In the genomic region with DNA sequence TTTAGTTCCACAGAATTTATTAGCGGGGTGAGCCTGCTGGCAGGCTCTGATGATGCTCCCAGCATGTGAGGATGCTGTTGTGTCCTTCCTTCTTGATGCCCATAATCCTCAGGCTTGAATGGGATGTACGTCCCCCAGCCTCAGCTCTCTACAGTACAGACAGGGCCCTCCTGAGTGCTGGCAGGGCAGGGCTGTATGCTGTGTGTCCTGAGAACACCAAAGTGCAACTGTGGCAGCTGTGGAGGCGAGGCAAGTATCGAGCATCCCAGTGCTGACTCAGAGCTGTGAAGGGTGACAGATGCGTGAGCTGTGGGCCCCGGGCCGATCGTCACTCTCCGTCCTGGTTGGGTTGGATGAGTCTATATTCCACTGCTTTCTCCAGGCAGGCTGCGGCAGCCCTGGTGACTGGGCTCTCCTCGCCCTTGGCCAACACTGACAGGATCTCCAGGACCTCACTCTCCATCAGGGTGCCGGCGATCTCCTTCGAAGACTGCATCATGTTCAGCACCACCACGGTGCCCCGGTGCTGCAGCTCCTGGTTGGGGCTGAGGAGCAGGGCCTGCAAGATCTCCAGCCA, we compare ENCODE assay signal across 11 mouse cellular contexts. TPM values are rescaled to one million over a fixed set of nuclear protein-coding genes. Genes with fewer than 3 reads are reported as not detected.
DNase-seq lines count a peak whose midpoint lies in the region; ATAC-seq and TF ChIP-seq lines count a peak whose summit lies in the region.
"Had no signal": no experiment of that assay in that cellular context is flagged by ENCODE, and none has a peak within 500 bp of the region (broad histone marks: within the 10 kb centered on the region; RNA-seq: fewer than 3 reads in every experiment).

No protein-coding gene starts in this region.

- 92% methylated on average over 16 of the region's 16 CpGs for WGBS in heart, embryonic 12.5 days
- WGBS in lung, postnatal 0 days = 95% methylated on average over 16 of the region's 16 CpGs
- 91% methylated on average over 16 of the region's 16 CpGs for WGBS in embryonic facial prominence, embryonic 15.5 days

- TF ChIP-seq CTCF in lung, postnatal 0 days (IDR thresholded peaks at IDR 0.05) = no peak

- intact Hi-C loops in heart, postnatal 36 days (cut with DNase I) = loop anchor here (2.0 kb wide), 1 partner anchor 57 kb away; a partner anchor contains a TSS

- TF ChIP-seq POLR2A in myocyte (IDR thresholded peaks at IDR 0.05; ENCODE audit: insufficient read length, low read depth) = no peak

- no peak overlapping the region for H3K9ac ChIP-seq in heart, embryonic 12.5 days
- H3K9ac ChIP-seq in lung, postnatal 0 days (replicated peaks; ENCODE audit: low read depth) = no peak overlapping the region
- H3K9ac ChIP-seq in embryonic facial prominence, embryonic 15.5 days = no peak overlapping the region
- H3K9ac ChIP-seq: neural tube, embryonic 12.5 days had no signal

- H3K27me3 ChIP-seq in heart, embryonic 12.5 days (replicated peaks) = no peaks in the 10 kb centered on the region
- no peaks in the 10 kb centered on the region for H3K27me3 ChIP-seq in lung, postnatal 0 days (replicated peaks; ENCODE audit: insufficient read depth, low read length)
- no peaks in the 10 kb centered on the region for H3K27me3 ChIP-seq in embryonic facial prominence, embryonic 15.5 days
- no peaks in the 10 kb centered on the region for H3K27me3 ChIP-seq in myocyte (ENCODE audit: control insufficient read depth, insufficient read depth, insufficient read length)
- H3K27me3 ChIP-seq: neural tube, embryonic 12.5 days had no signal

- H3K4me3 ChIP-seq in heart, embryonic 12.5 days = no peak overlapping the region
- H3K4me3 ChIP-seq in lung, postnatal 0 days (ENCODE audit: low read depth, low read length) = no peak overlapping the region; the same call in 1 of the 2 replicates
- no peak overlapping the region for H3K4me3 ChIP-seq in embryonic facial prominence, embryonic 15.5 days (replicated peaks)
- H3K4me3 ChIP-seq in myocyte = no peak overlapping the region
- H3K4me3 ChIP-seq: neural tube, embryonic 12.5 days had no signal

- H3K79me2 ChIP-seq in myocyte (ENCODE audit: control insufficient read depth, insufficient read depth) = peaks cover 12% of the 10 kb centered on the region

- 0 out of 2 replicates have a peak overlapping the region, but pooled peaks have one; percentile 10 for H3K27ac ChIP-seq in heart, embryonic 12.5 days (ENCODE audit: poor library complexity, severe bottlenecking)
- peak overlapping the region; percentile 62; the same call in 1 of the 2 replicates for H3K27ac ChIP-seq in lung, postnatal 0 days (ENCODE audit: low read length)
- peak overlapping the region; percentile 24 for H3K27ac ChIP-seq in embryonic facial prominence, embryonic 15.5 days (replicated peaks)
- H3K27ac ChIP-seq: neural tube, embryonic 12.5 days had no signal

- no peaks in the 10 kb centered on the region for H3K9me3 ChIP-seq in heart, embryonic 12.5 days (replicated peaks)
- H3K9me3 ChIP-seq in lung, postnatal 0 days (ENCODE audit: low read length) = no peaks in the 10 kb centered on the region
- H3K9me3 ChIP-seq in embryonic facial prominence, embryonic 15.5 days (replicated peaks) = no peaks in the 10 kb centered on the region
- H3K9me3 ChIP-seq: neural tube, embryonic 12.5 days had no signal

- peaks cover 65% of the 10 kb centered on the region for H3K36me3 ChIP-seq in heart, embryonic 12.5 days
- peaks cover 32% of the 10 kb centered on the region for H3K36me3 ChIP-seq in lung, postnatal 0 days (ENCODE audit: insufficient read depth, low read length)
- H3K36me3 ChIP-seq in embryonic facial prominence, embryonic 15.5 days = peaks cover 56% of the 10 kb centered on the region
- H3K36me3 ChIP-seq in myocyte (ENCODE audit: control insufficient read depth, insufficient read depth) = no peaks in the 10 kb centered on the region

- ATAC-seq in heart, embryonic 12.5 days (ENCODE audit: insufficient number of reproducible peaks, low FRiP score) = no peak
- no peak for ATAC-seq in lung, postnatal 0 days
- no peak for ATAC-seq in embryonic facial prominence, embryonic 15.5 days (ENCODE audit: insufficient number of reproducible peaks, low FRiP score, low TSS enrichment, low read depth)

- TF ChIP-seq EP300 in lung, postnatal 0 days (IDR thresholded peaks at IDR 0.05) = no peak

- H3K4me1 ChIP-seq in heart, embryonic 12.5 days (replicated peaks) = peaks cover 14% of the 10 kb centered on the region
- H3K4me1 ChIP-seq in lung, postnatal 0 days (ENCODE audit: insufficient read depth, low read depth, low read length) = peaks cover 8% of the 10 kb centered on the region; the same call in 1 of the 2 replicates
- H3K4me1 ChIP-seq in embryonic facial prominence, embryonic 15.5 days = peaks cover 24% of the 10 kb centered on the region

- no peak overlapping the region for H3K4me2 ChIP-seq in heart, embryonic 12.5 days
- no peak overlapping the region for H3K4me2 ChIP-seq in lung, postnatal 0 days (replicated peaks; ENCODE audit: low read depth, low read length)
- no peak overlapping the region for H3K4me2 ChIP-seq in embryonic facial prominence, embryonic 15.5 days (replicated peaks)
- no peak overlapping the region for H3K4me2 ChIP-seq in myocyte (ENCODE audit: low read depth)

- H3ac ChIP-seq in myocyte (ENCODE audit: control insufficient read depth, insufficient read length) = no peak overlapping the region

- no peak for DNase-seq in heart, postnatal 36 days
- no peak for DNase-seq in lung, postnatal 0 days (ENCODE audit: low spot score)
- DNase-seq in lung, postnatal 36 days = no peak
- DNase-seq in urinary bladder, postnatal 14 days (ENCODE audit: low spot score) = no peak
- no peak for DNase-seq in embryo, embryonic 10.5 days (ENCODE audit: low spot score)
- DNase-seq: gastrocnemius, postnatal 36 days; kidney, postnatal 25 days had no signal

TF ChIP-seq in myocyte, 11 proteins besides CTCF, POLR2A, EP300 and RAD21:
- TF ChIP-seq TCF3 (IDR thresholded peaks at IDR 0.05; ENCODE audit: insufficient read length, low read depth) (no peak), MYOD1 (IDR thresholded peaks at IDR 0.05; ENCODE audit: control insufficient read depth in 1 of 3, insufficient read length in 2 of 3, low read depth in 2 of 3) (peak in 1 of 3 experiments; percentile 70), REST (IDR thresholded peaks at IDR 0.05; ENCODE audit: insufficient read depth, insufficient read length) (no peak), TCF12 (IDR thresholded peaks at IDR 0.05; ENCODE audit: insufficient read depth, poor library complexity, severe bottlenecking) (no peak), POLR2AphosphoS2 (IDR thresholded peaks at IDR 0.05; ENCODE audit: insufficient read length, low read depth) (peak; percentile 14), USF1 (IDR thresholded peaks at IDR 0.05; ENCODE audit: low read depth) (no peak), SRF (IDR thresholded peaks at IDR 0.05; ENCODE audit: control insufficient read depth, insufficient read length, low read depth) (no peak), MYOG (IDR thresholded peaks at IDR 0.05; ENCODE audit: control insufficient read depth in 1 of 3, insufficient read depth in 1 of 3, insufficient read length in 2 of 3, low read depth in 2 of 3) (peak in 1 of 3 experiments; percentile 30), E2F4 (IDR thresholded peaks at IDR 0.05; ENCODE audit: insufficient read depth) (no peak), MAX (IDR thresholded peaks at IDR 0.05; ENCODE audit: low read depth) (no peak), CEBPB (IDR thresholded peaks at IDR 0.05; ENCODE audit: insufficient read depth, poor library complexity, severe bottlenecking) (no peak)

RNA-seq across cellular contexts. Expression of a gene that starts 1.1 kb away (rescaled TPM):
- 6.1 and 8.9 TPM in 2 replicates for polyA plus RNA-seq in heart, embryonic 12.5 days (2016; fragmentation: Nextera tagmentation; extraction: Ambion mirVana)
- total RNA-seq in heart, postnatal 36 days (2021) = 1 to 10 TPM; 3.8 to 7.0 TPM
- 3.4 and 3.8 TPM in 2 replicates for polyA plus RNA-seq in lung, postnatal 0 days (2015; fragmentation: Nextera tagmentation; extraction: Ambion mirVana)
- polyA plus RNA-seq in embryonic facial prominence, embryonic 15.5 days (2015; fragmentation: Nextera tagmentation; extraction: Ambion mirVana) = 10.4 and 10.8 TPM in 2 replicates
- 8.4 TPM for polyA plus RNA-seq in myocyte (2012; fragmentation: generic; extraction: Trizol)

RNA-seq across cellular contexts. Expression of a gene that starts 15.4 kb away (rescaled TPM):
- 20.5 and 21.0 TPM in 2 replicates for polyA plus RNA-seq in heart, embryonic 12.5 days (2016; fragmentation: Nextera tagmentation; extraction: Ambion mirVana)
- total RNA-seq in heart, postnatal 36 days (2021) = 10 to 100 TPM; 15.5 to 16.9 TPM
- 30.3 and 32.9 TPM in 2 replicates for polyA plus RNA-seq in lung, postnatal 0 days (2015; fragmentation: Nextera tagmentation; extraction: Ambion mirVana)
- 55.6 and 57.7 TPM in 2 replicates for polyA plus RNA-seq in embryonic facial prominence, embryonic 15.5 days (2015; fragmentation: Nextera tagmentation; extraction: Ambion mirVana)
- 38.4 TPM for polyA plus RNA-seq in myocyte (2012; fragmentation: generic; extraction: Trizol)

RNA-seq across cellular contexts. Expression of a gene that starts 17.5 kb away (rescaled TPM):
- 14.4 and 15.8 TPM in 2 replicates for polyA plus RNA-seq in heart, embryonic 12.5 days (2016; fragmentation: Nextera tagmentation; extraction: Ambion mirVana)
- total RNA-seq in heart, postnatal 36 days (2021) = 10 to 100 TPM; 36.1 to 36.4 TPM
- polyA plus RNA-seq in lung, postnatal 0 days (2015; fragmentation: Nextera tagmentation; extraction: Ambion mirVana) = 8.5 and 9.2 TPM in 2 replicates
- polyA plus RNA-seq in embryonic facial prominence, embryonic 15.5 days (2015; fragmentation: Nextera tagmentation; extraction: Ambion mirVana) = 22.9 and 25.4 TPM in 2 replicates
- polyA plus RNA-seq in myocyte (2012; fragmentation: generic; extraction: Trizol) = 83.3 TPM

RNA-seq across cellular contexts. Expression of a gene that starts 31.1 kb away (rescaled TPM):
- 137 and 152 TPM in 2 replicates for polyA plus RNA-seq in heart, embryonic 12.5 days (2016; fragmentation: Nextera tagmentation; extraction: Ambion mirVana)
- total RNA-seq in heart, postnatal 36 days (2021) = 1 to 10 TPM; 2.2 to 2.5 TPM
- polyA plus RNA-seq in lung, postnatal 0 days (2015; fragmentation: Nextera tagmentation; extraction: Ambion mirVana) = 8.4 and 13.8 TPM in 2 replicates
- polyA plus RNA-seq in embryonic facial prominence, embryonic 15.5 days (2015; fragmentation: Nextera tagmentation; extraction: Ambion mirVana) = 109 TPM in 2 replicates
- 25.5 TPM for polyA plus RNA-seq in myocyte (2012; fragmentation: generic; extraction: Trizol)

RNA-seq across cellular contexts. Expression of a gene that starts 45.8 kb away (rescaled TPM):
- polyA plus RNA-seq in heart, embryonic 12.5 days (2016; fragmentation: Nextera tagmentation; extraction: Ambion mirVana) = 25.0 and 31.0 TPM in 2 replicates
- 10 to 100 TPM; 60.0 to 62.9 TPM for total RNA-seq in heart, postnatal 36 days (2021)
- 8.5 and 9.6 TPM in 2 replicates for polyA plus RNA-seq in lung, postnatal 0 days (2015; fragmentation: Nextera tagmentation; extraction: Ambion mirVana)
- 24.8 and 25.2 TPM in 2 replicates for polyA plus RNA-seq in embryonic facial prominence, embryonic 15.5 days (2015; fragmentation: Nextera tagmentation; extraction: Ambion mirVana)
- 35.7 TPM for polyA plus RNA-seq in myocyte (2012; fragmentation: generic; extraction: Trizol)

Comparison
In these comparisons a context has a peak if more than half of its experiments do, and no peak if none do; other contexts are left out.
1. H3K27ac ChIP-seq: peak in every context shown above with its lines; median percentile 62 in lung, postnatal 0 days; 24 in embryonic facial prominence, embryonic 15.5 days; 10 in heart, embryonic 12.5 days.